Mouse (Mus musculus) lung, embryonic 15.5 days (tissue): ENCODE measurements around the gene Vwce. TPM values are rescaled to one million over a fixed set of nuclear protein-coding genes. Genes with fewer than 3 reads are reported as not detected.

Experiments
- ATAC-seq: fragments of 200-750 bp; cut with Nextera tagmentation; 2 replicates; pipeline ENCODE4 v1.8.0; 2017; ENCODE audit warnings: moderate number of reproducible peaks, borderline replicate concordance; ENCODE audit not compliant: low FRiP score, low TSS enrichment; ENCODE audit errors: extremely low read depth
- H3K27ac ChIP-seq: fragments of 300-500 bp; sonication (generic); 2 replicates; pipeline ENCODE4 v1.5.1; 2015; ENCODE audit warnings: moderate library complexity, mild to moderate bottlenecking, inconsistent platforms
- H3K27me3 ChIP-seq: fragments of 300-500 bp; sonication (generic); 2 replicates; pipeline ENCODE4 v1.6.1; 2015; ENCODE audit warnings: inconsistent platforms
- H3K36me3 ChIP-seq: fragments of 300-500 bp; sonication (generic); 2 replicates; pipeline ENCODE4 v1.6.1; 2015; ENCODE audit warnings: inconsistent platforms
- H3K4me1 ChIP-seq: fragments of 300-500 bp; sonication (generic); 2 replicates; pipeline ENCODE4 v1.6.1; 2015; ENCODE audit warnings: inconsistent platforms
- H3K4me2 ChIP-seq: fragments of 300-500 bp; sonication (generic); 2 replicates; pipeline ENCODE4 v1.6.1; 2015; ENCODE audit warnings: inconsistent platforms, mild to moderate bottlenecking, moderate library complexity
- H3K4me3 ChIP-seq: fragments of 300-500 bp; sonication (generic); 2 replicates; pipeline ENCODE4 v1.5.1; 2015; ENCODE audit warnings: mild to moderate bottlenecking, inconsistent platforms
- H3K9ac ChIP-seq: fragments of 300-500 bp; sonication (generic); 2 replicates; pipeline ENCODE4 v1.6.1; 2015; ENCODE audit warnings: inconsistent platforms
- H3K9me3 ChIP-seq: fragments of 300-500 bp; sonication (generic); 2 replicates; pipeline ENCODE4 v1.6.1; 2016; ENCODE audit warnings: inconsistent platforms
- WGBS: fragments of 180-500 bp; shearing (Covaris S2); methylation state at CpG from one replicate; pipeline ENCODE4 v1.1.7; 2015; 5-methylcytosine and 5-hydroxymethylcytosine counted together
- polyA plus RNA-seq: library from polyadenylated mRNA; unstranded; fragments of >200 nt; fragmentation: Nextera tagmentation; extraction: Ambion mirVana; gene quantifications from 2 replicates; pipeline ENCODE4 v1.2.1, GENCODE M21; 2015

Vwce gene
- polyA plus RNA-seq, 1 experiment from 2014 or later, result 1.3 TPM

- 78% methylated on average over 10 of the region's 10 CpGs for WGBS
Measured at GRCm38 (mm10) chr19:10693926-10694682, 60.1 kb downstream of the Vwce start.

GRCm38 (mm10) chr19:10695801-10696200, 61.8 kb downstream of the Vwce start:
- no peak overlapping the region for H3K4me2 ChIP-seq

More at GRCm38 (mm10) chr19:10693926-10694682, 60.1 kb downstream of the Vwce start:
- no peak for ATAC-seq
- H3K4me2 ChIP-seq, result no peak overlapping the region
- no peak overlapping the region for H3K9ac ChIP-seq
- H3K36me3 ChIP-seq, result no peaks in the 10 kb centered on the region
- H3K9me3 ChIP-seq, result no peaks in the 10 kb centered on the region
- H3K27me3 ChIP-seq, result no peaks in the 10 kb centered on the region
- peaks cover 44% of the 10 kb centered on the region for H3K4me1 ChIP-seq
- no peak overlapping the region for H3K4me3 ChIP-seq
- no peak overlapping the region for H3K27ac ChIP-seq

GRCm38 (mm10) chr19:10698131-10698991, 64.3 kb downstream of the Vwce start:
- no peak for ATAC-seq
- Histone ChIP-seq H3K36me3 (no peaks in the 10 kb centered on the region), H3K4me2 (no peak overlapping the region), H3K27me3 (no peaks in the 10 kb centered on the region), H3K27ac (peak overlapping the region; percentile 76), H3K9ac (no peak overlapping the region), H3K9me3 (no peaks in the 10 kb centered on the region), H3K4me3 (no peak overlapping the region), H3K4me1 (peaks cover 48% of the 10 kb centered on the region)
- 54% methylated on average over 9 of the region's 9 CpGs for WGBS

More at GRCm38 (mm10) chr19:10695801-10696200, 61.8 kb downstream of the Vwce start:
- 52% methylated on average over 7 of the region's 7 CpGs for WGBS
- no peaks in the 10 kb centered on the region for H3K36me3 ChIP-seq
- no peaks in the 10 kb centered on the region for H3K9me3 ChIP-seq
- H3K4me3 ChIP-seq, result no peak overlapping the region
- H3K4me1 ChIP-seq, result peaks cover 42% of the 10 kb centered on the region
- no peak for ATAC-seq
- no peaks in the 10 kb centered on the region for H3K27me3 ChIP-seq
- H3K9ac ChIP-seq, result no peak overlapping the region
- H3K27ac ChIP-seq, result peak overlapping the region; percentile 36; the same call in 1 of the 2 replicates

DNA sequence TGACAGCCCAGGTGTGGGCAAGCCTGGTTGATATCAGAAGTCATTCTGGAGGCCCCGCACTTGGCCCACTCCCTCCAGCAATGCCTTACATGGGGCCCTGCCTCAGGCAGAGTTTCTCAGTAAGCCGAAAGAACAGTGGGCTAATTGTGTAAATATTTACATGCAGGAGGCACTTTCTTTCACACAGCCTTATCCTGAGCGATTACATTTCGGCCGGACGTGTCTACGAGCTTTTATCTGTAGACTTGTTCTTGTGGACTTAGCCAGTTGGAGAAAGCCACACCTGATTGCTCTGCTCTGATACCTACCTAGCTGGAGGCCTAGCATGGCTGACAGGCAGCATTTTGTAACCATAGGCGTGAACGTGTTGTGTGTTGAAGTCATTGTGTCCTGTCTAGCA, 65.8 kb downstream of the Vwce start:
- Histone ChIP-seq H3K27me3 (no peaks in the 10 kb centered on the region), H3K4me3 (no peak overlapping the region), H3K4me1 (peaks cover 48% of the 10 kb centered on the region), H3K36me3 (no peaks in the 10 kb centered on the region), H3K9me3 (no peaks in the 10 kb centered on the region), H3K9ac (no peak overlapping the region), H3K27ac (peak overlapping the region; percentile 76), H3K4me2 (no peak overlapping the region; the same call in 1 of the 2 replicates)
- WGBS, result 24% methylated on average over 9 of the region's 9 CpGs
- ATAC-seq, result peak; percentile 19; the same call in 1 of the 2 replicates

GRCm38 (mm10) chr19:10701013-10701726, 67.2 kb downstream of the Vwce start:
- Histone ChIP-seq H3K4me3 (no peak overlapping the region), H3K9me3 (no peaks in the 10 kb centered on the region), H3K27ac (no peak overlapping the region), H3K36me3 (no peaks in the 10 kb centered on the region), H3K27me3 (no peaks in the 10 kb centered on the region), H3K9ac (no peak overlapping the region), H3K4me2 (no peak overlapping the region), H3K4me1 (peaks cover 44% of the 10 kb centered on the region)
- no peak for ATAC-seq
- WGBS, result 61% methylated on average over 6 of the region's 6 CpGs

DNA sequence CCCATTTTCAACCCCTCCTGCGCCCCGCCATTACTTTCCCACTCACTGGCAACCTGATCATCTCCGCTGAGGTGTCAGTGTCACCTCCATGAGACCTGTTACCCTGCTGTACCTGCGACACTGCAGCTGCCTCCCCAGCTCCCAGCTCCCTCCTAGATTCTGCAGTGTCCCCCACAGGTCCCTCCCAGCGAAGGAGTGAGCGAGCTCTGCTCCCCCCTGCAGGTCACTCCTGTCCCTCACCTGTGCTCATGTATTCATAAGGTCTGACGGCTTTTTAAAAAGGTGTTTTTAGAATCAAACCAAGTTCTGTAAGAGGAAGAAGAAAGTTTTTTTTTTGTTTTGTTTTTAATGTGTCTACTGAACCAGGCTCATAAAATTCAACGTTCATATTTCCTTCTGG, 68.1 kb downstream of the Vwce start:
- peaks cover 41% of the 10 kb centered on the region for H3K4me1 ChIP-seq
- H3K4me3 ChIP-seq, result no peak overlapping the region
- ATAC-seq, result no peak

GRCm38 (mm10) chr19:10703470-10703869, 69.5 kb downstream of the Vwce start:
- H3K27me3 ChIP-seq, result no peaks in the 10 kb centered on the region
- no peak overlapping the region for H3K27ac ChIP-seq
- 83% methylated on average over 8 of the region's 8 CpGs for WGBS
- peaks cover 28% of the 10 kb centered on the region for H3K4me1 ChIP-seq
- no peak overlapping the region for H3K9ac ChIP-seq
- H3K4me2 ChIP-seq, result no peak overlapping the region
- no peak for ATAC-seq
- H3K9me3 ChIP-seq, result no peaks in the 10 kb centered on the region
- peaks cover 17% of the 10 kb centered on the region; the same call in 1 of the 2 replicates for H3K36me3 ChIP-seq
- H3K4me3 ChIP-seq, result no peak overlapping the region

More for the DNA sequence above, 68.1 kb downstream of the Vwce start:
- Histone ChIP-seq H3K9ac (no peak overlapping the region), H3K4me2 (no peak overlapping the region), H3K36me3 (peaks cover 5% of the 10 kb centered on the region; the same call in 1 of the 2 replicates), H3K27me3 (no peaks in the 10 kb centered on the region), H3K27ac (no peak overlapping the region), H3K9me3 (no peaks in the 10 kb centered on the region)
- WGBS, result 72% methylated on average over 8 of the region's 8 CpGs

GRCm38 (mm10) chr19:10707087-10707875, 73.3 kb downstream of the Vwce start:
- no peaks in the 10 kb centered on the region for H3K9me3 ChIP-seq
- no peak overlapping the region for H3K27ac ChIP-seq
- H3K27me3 ChIP-seq, result no peaks in the 10 kb centered on the region
- no peak overlapping the region for H3K4me3 ChIP-seq
- no peak overlapping the region for H3K9ac ChIP-seq
- ATAC-seq, result no peak
- H3K4me2 ChIP-seq, result no peak overlapping the region
- H3K4me1 ChIP-seq, result peaks cover 10% of the 10 kb centered on the region
- 74% methylated on average over 13 of the region's 13 CpGs for WGBS
- peaks cover 37% of the 10 kb centered on the region for H3K36me3 ChIP-seq

DNA sequence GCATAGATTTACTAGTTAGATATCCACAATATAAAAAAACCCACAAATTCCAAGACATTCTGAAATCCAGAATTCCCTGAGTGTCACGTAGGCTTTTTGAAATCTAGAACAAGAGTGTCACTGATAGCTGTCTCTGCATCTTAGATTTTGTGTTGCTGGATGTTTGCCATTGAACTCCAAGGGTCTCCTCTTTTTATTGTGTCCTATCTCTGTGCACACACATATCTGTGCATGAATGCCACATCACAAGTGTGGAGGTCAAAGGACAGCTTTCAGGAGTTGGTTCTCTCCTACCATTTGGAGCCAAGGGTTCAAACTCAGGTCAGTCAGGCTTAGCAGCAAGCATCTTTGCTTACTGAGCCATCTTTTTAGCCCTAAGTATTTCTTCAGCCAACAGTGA, 73.9 kb downstream of the Vwce start:
- no peaks in the 10 kb centered on the region for H3K27me3 ChIP-seq
- no peak overlapping the region for H3K27ac ChIP-seq
- H3K36me3 ChIP-seq, result peaks cover 43% of the 10 kb centered on the region
- no peak for ATAC-seq
- no peak overlapping the region for H3K9ac ChIP-seq
- H3K4me1 ChIP-seq, result peaks cover 10% of the 10 kb centered on the region
- 86% methylated on average over 1 of the region's 1 CpGs for WGBS
- H3K4me2 ChIP-seq, result no peak overlapping the region
- H3K9me3 ChIP-seq, result no peaks in the 10 kb centered on the region
- no peak overlapping the region for H3K4me3 ChIP-seq

DNA sequence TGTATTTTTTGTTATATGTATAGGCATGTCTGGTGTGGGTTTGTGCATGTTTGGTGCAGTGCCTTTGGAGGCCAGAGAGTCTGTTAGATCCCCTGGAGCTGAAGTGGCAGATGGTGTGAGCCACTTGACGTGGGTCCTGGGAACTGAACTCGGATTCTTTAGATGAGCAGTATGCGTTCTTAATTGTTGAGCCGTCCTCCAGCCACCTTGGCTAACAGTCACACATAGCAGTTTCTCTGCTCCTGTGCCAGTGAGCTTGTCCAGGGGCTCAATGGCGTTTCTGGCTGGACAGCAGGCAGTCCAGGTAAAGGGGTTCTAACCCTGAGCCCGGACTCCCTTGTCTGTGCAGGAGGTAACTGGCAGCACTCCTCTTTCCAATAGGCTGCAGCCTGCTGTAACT, 74.9 kb downstream of the Vwce start:
- Histone ChIP-seq H3K4me3 (no peak overlapping the region), H3K27ac (no peak overlapping the region; the same call in 1 of the 2 replicates), H3K9ac (no peak overlapping the region), H3K27me3 (no peaks in the 10 kb centered on the region), H3K4me1 (peaks cover 10% of the 10 kb centered on the region), H3K9me3 (no peaks in the 10 kb centered on the region), H3K36me3 (peaks cover 54% of the 10 kb centered on the region), H3K4me2 (no peak overlapping the region)
- 65% methylated on average over 6 of the region's 6 CpGs for WGBS
- no peak for ATAC-seq
